Mouse (Mus musculus) midbrain, postnatal 0 days (tissue): ENCODE measurements at regions not wholly inside any gene's neighbourhood (a gene's known extent, or its start where the extent isn't known, plus 50 kb on each side); places are given as distances from the start of the nearest gene placed in this dataset.

Experiments used
- ATAC-seq: fragments of 200-750 bp; cut with Nextera tagmentation; 2 replicates; pipeline ENCODE4 v1.8.0; 2017; ENCODE audit warnings: moderate number of reproducible peaks, mild to moderate bottlenecking, moderate TSS enrichment, moderate library complexity; ENCODE audit not compliant: low FRiP score
- DNase-seq: peaks from one replicate; pipeline ENCODE4 v3.0.0-alpha.2; 2015; ENCODE audit warnings: low spot score
- H3K27ac ChIP-seq: fragments of 300-500 bp; sonication (generic); 2 replicates; pipeline ENCODE4 v1.5.1; 2014; ENCODE audit warnings: low read depth, mild to moderate bottlenecking, low read length, mixed read lengths
- H3K27me3 ChIP-seq: fragments of 300-500 bp; sonication (generic); 2 replicates; pipeline ENCODE4 v1.6.1; 2014; ENCODE audit warnings: low read length, control low read depth, mixed read lengths; ENCODE audit not compliant: insufficient read depth
- H3K36me3 ChIP-seq: fragments of 300-500 bp; sonication (generic); 2 replicates; pipeline ENCODE4 v1.6.1; 2014; ENCODE audit warnings: low read length, control low read depth, mixed read lengths; ENCODE audit not compliant: insufficient read depth
- H3K4me1 ChIP-seq: fragments of 300-500 bp; sonication (generic); 2 replicates; pipeline ENCODE4 v1.6.1; 2014; ENCODE audit warnings: mild to moderate bottlenecking, control low read depth, antibody characterized with exemption, low read length, mixed read lengths; ENCODE audit not compliant: insufficient read depth
- H3K4me2 ChIP-seq: fragments of 300-500 bp; sonication (generic); 2 replicates; pipeline ENCODE4 v1.6.1; 2014; ENCODE audit warnings: low read depth, mild to moderate bottlenecking, low read length, mixed read lengths; ENCODE audit not compliant: poor library complexity, severe bottlenecking
- H3K4me3 ChIP-seq: fragments of 300-500 bp; sonication (generic); 2 replicates; pipeline ENCODE4 v1.5.1; 2014; ENCODE audit warnings: low read depth, mild to moderate bottlenecking, low read length, moderate library complexity
- H3K9ac ChIP-seq: fragments of 300-500 bp; sonication (generic); replicated peaks from 2 replicates; pipeline ENCODE4 v1.6.1; 2014; ENCODE audit warnings: mild to moderate bottlenecking, low read length, moderate library complexity, mixed read lengths; ENCODE audit not compliant: poor library complexity, severe bottlenecking
- H3K9me3 ChIP-seq: fragments of 300-500 bp; sonication (generic); 2 replicates; pipeline ENCODE4 v1.6.1; 2016; ENCODE audit warnings: low read length, control low read depth
- CTCF ChIP-seq: IDR thresholded peaks from 2 replicates; pipeline ENCODE4 v1.5.1; 2016; ENCODE audit warnings: antibody characterized with exemption, mild to moderate bottlenecking
- WGBS: fragments of 180-500 bp; shearing (Covaris S2); extraction: QIAGEN DNeasy Blood & Tissue Kit; methylation state at CpG from one replicate; pipeline ENCODE4 v1.1.7; 2014; 5-methylcytosine and 5-hydroxymethylcytosine counted together

DNA sequence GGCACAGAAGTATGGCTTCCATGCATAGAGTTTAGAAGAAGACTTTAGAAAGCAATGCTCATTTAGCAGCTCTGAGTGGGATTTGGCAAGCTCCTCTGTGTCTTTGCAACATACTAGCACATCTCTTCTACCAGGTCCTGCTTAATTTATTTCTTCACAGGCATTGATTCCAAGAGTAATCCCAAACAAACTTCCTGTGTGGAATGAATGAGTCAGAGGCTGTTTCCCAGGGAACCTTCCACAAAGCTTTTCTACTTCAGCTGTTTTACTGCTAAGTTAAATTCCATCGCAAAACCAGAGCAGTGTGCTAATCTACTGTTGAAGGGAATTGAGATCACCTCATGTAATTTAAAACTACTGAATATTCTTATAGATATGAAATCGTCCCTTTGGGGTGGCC lies 193.7 kb upstream of the Sorcs1 start:
- H3K4me3 ChIP-seq: no peak overlapping the region
- H3K9me3 ChIP-seq: no peaks in the 10 kb centered on the region
- H3K9ac ChIP-seq: no peak overlapping the region
- ATAC-seq (no peak), DNase-seq (peak; percentile 21)
- H3K4me1 ChIP-seq: no peaks in the 10 kb centered on the region
- H3K36me3 ChIP-seq: no peaks in the 10 kb centered on the region
- no peaks in the 10 kb centered on the region for H3K27me3 ChIP-seq
- no peak overlapping the region for H3K4me2 ChIP-seq
- 46% methylated on average over 2 of the region's 2 CpGs for WGBS
- no peak for TF ChIP-seq CTCF
- no peak overlapping the region for H3K27ac ChIP-seq

DNA sequence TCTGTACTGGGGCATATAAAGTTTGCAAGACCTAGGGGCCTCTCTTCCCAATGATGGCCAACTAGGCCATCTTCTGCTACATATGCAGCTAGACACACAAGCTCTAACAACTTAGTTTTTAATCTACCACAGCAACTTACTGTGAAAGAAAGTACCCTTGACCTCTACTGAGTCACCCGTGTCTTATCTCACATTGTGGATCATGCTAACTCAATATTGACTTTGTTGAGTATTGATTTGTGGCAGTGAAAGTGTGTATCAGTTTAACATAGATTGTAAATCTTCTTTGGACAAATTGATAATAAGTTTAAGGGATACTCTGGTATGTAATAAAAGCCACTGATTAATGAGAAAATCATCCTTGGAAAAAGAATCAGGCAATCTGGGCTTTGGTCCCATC lies 176.4 kb upstream of the Sorcs1 start:
- H3K27me3 ChIP-seq: no peaks in the 10 kb centered on the region
- no peak overlapping the region for H3K27ac ChIP-seq
- H3K4me2 ChIP-seq: no peak overlapping the region
- no peak for ATAC-seq
- H3K9ac ChIP-seq: no peak overlapping the region
- H3K4me1 ChIP-seq: no peaks in the 10 kb centered on the region
- no peaks in the 10 kb centered on the region for H3K9me3 ChIP-seq
- no peak overlapping the region for H3K4me3 ChIP-seq
- DNase-seq: no peak
- no peaks in the 10 kb centered on the region for H3K36me3 ChIP-seq
- TF ChIP-seq CTCF: no peak
- 91% methylated on average over 1 of the region's 1 CpGs for WGBS

- no peaks in the 10 kb centered on the region for H3K27me3 ChIP-seq
- no peaks in the 10 kb centered on the region for H3K9me3 ChIP-seq
- no peak for TF ChIP-seq CTCF
- DNase-seq: no peak
- no peak for ATAC-seq
- WGBS: 80% methylated on average over 1 of the region's 1 CpGs
- H3K27ac ChIP-seq: no peak overlapping the region
- no peak overlapping the region for H3K9ac ChIP-seq
- H3K4me1 ChIP-seq: no peaks in the 10 kb centered on the region
- H3K4me2 ChIP-seq: no peak overlapping the region
- H3K36me3 ChIP-seq: no peaks in the 10 kb centered on the region
- H3K4me3 ChIP-seq: no peak overlapping the region
Observed at GRCm38 (mm10) chr19:50840499-50840898, 162.1 kb upstream of the Sorcs1 start.
